ENCODE assay signal across 8 mouse cellular contexts in genomic region chr5:140772158-140772557, GRCm38 (mm10). TPM values are rescaled to one million over a fixed set of nuclear protein-coding genes. Genes with fewer than 3 reads are reported as not detected.
DNase-seq lines count a peak whose midpoint lies in the region; ATAC-seq and TF ChIP-seq lines count a peak whose summit lies in the region.

No protein-coding gene starts in this region.

- ATAC-seq in lung, embryonic 14.5 days (ENCODE audit: insufficient read depth), result no peak
- no peak for ATAC-seq in embryonic facial prominence, embryonic 14.5 days (ENCODE audit: low read depth)
- ATAC-seq in intestine, embryonic 14.5 days (replicated peaks; ENCODE audit: low FRiP score, low TSS enrichment, low read depth), result no peak
- no peak for ATAC-seq in midbrain, postnatal 0 days (ENCODE audit: low FRiP score)

- no peak overlapping the region; the same call in 1 of the 2 replicates for H3K9ac ChIP-seq in lung, embryonic 14.5 days
- 0 out of 2 replicates have a peak overlapping the region, but pooled peaks have one; percentile 3 for H3K9ac ChIP-seq in embryonic facial prominence, embryonic 14.5 days (ENCODE audit: low read depth, low read length)
- H3K9ac ChIP-seq in intestine, embryonic 14.5 days (ENCODE audit: low read length), result 0 out of 2 replicates have a peak overlapping the region, but pooled peaks have one; percentile 13
- no peak overlapping the region for H3K9ac ChIP-seq in midbrain, postnatal 0 days (replicated peaks; ENCODE audit: low read length, poor library complexity, severe bottlenecking)

- H3K4me2 ChIP-seq in lung, embryonic 14.5 days, result peak overlapping the region; percentile 18; the same call in 1 of the 2 replicates
- H3K4me2 ChIP-seq in embryonic facial prominence, embryonic 14.5 days (ENCODE audit: low read depth, low read length), result 0 out of 2 replicates have a peak overlapping the region, but pooled peaks have one; percentile 3
- 0 out of 2 replicates have a peak overlapping the region, but pooled peaks have one; percentile 16 for H3K4me2 ChIP-seq in intestine, embryonic 14.5 days (ENCODE audit: low read length)
- H3K4me2 ChIP-seq in midbrain, postnatal 0 days (ENCODE audit: low read depth, low read length, poor library complexity, severe bottlenecking), result no peak overlapping the region

- no peaks in the 10 kb centered on the region for H3K9me3 ChIP-seq in lung, embryonic 14.5 days (ENCODE audit: low read depth, low read length)
- no peaks in the 10 kb centered on the region for H3K9me3 ChIP-seq in embryonic facial prominence, embryonic 14.5 days (ENCODE audit: control insufficient read depth, low read length)
- H3K9me3 ChIP-seq in intestine, embryonic 14.5 days (ENCODE audit: control insufficient read depth, low read length), result no peaks in the 10 kb centered on the region
- H3K9me3 ChIP-seq in midbrain, postnatal 0 days (ENCODE audit: low read length), result no peaks in the 10 kb centered on the region

- no peak overlapping the region for H3K4me3 ChIP-seq in lung, embryonic 14.5 days (ENCODE audit: low read depth, low read length)
- no peak overlapping the region for H3K4me3 ChIP-seq in embryonic facial prominence, embryonic 14.5 days (ENCODE audit: low read depth, low read length)
- no peak overlapping the region for H3K4me3 ChIP-seq in intestine, embryonic 14.5 days (ENCODE audit: low read depth, low read length)
- no peak overlapping the region for H3K4me3 ChIP-seq in midbrain, postnatal 0 days (ENCODE audit: low read depth, low read length)

- WGBS in lung, embryonic 14.5 days, result 41% methylated on average over 7 of the region's 7 CpGs
- 52% methylated on average over 7 of the region's 7 CpGs for WGBS in embryonic facial prominence, embryonic 14.5 days
- 54% methylated on average over 7 of the region's 7 CpGs for WGBS in intestine, embryonic 14.5 days
- 67% methylated on average over 7 of the region's 7 CpGs for WGBS in midbrain, postnatal 0 days

- peaks cover 26% of the 10 kb centered on the region for H3K4me1 ChIP-seq in lung, embryonic 14.5 days (ENCODE audit: insufficient read depth)
- H3K4me1 ChIP-seq in embryonic facial prominence, embryonic 14.5 days (ENCODE audit: control insufficient read depth, insufficient read depth, low read length), result peaks cover 22% of the 10 kb centered on the region
- H3K4me1 ChIP-seq in intestine, embryonic 14.5 days (replicated peaks; ENCODE audit: control insufficient read depth, insufficient read depth, low read length), result peaks cover 37% of the 10 kb centered on the region
- H3K4me1 ChIP-seq in midbrain, postnatal 0 days (ENCODE audit: insufficient read depth, low read length), result peaks cover 11% of the 10 kb centered on the region; the same call in 1 of the 2 replicates

- no peak for TF ChIP-seq CTCF in lung, embryonic 14.5 days (IDR thresholded peaks at IDR 0.05; ENCODE audit: low read depth)
- TF ChIP-seq CTCF in midbrain, postnatal 0 days (IDR thresholded peaks at IDR 0.05), result no peak

- H3K36me3 ChIP-seq in lung, embryonic 14.5 days (ENCODE audit: insufficient read depth), result 0 out of 2 replicates have a peak, but pooled peaks cover 15% of the 10 kb centered on the region
- no peaks in the 10 kb centered on the region for H3K36me3 ChIP-seq in embryonic facial prominence, embryonic 14.5 days (ENCODE audit: control insufficient read depth, insufficient read depth, low read length)
- H3K36me3 ChIP-seq in intestine, embryonic 14.5 days (ENCODE audit: control insufficient read depth, insufficient read depth, low read length), result peaks cover 6% of the 10 kb centered on the region; the same call in 1 of the 2 replicates
- H3K36me3 ChIP-seq in midbrain, postnatal 0 days (ENCODE audit: insufficient read depth, low read length), result peaks cover 5% of the 10 kb centered on the region; the same call in 1 of the 2 replicates

- H3K27me3 ChIP-seq in lung, embryonic 14.5 days (ENCODE audit: insufficient read depth, low read length), result no peaks in the 10 kb centered on the region
- no peaks in the 10 kb centered on the region for H3K27me3 ChIP-seq in embryonic facial prominence, embryonic 14.5 days (replicated peaks; ENCODE audit: control insufficient read depth, insufficient read depth, low read length)
- no peaks in the 10 kb centered on the region for H3K27me3 ChIP-seq in intestine, embryonic 14.5 days (replicated peaks; ENCODE audit: control insufficient read depth, insufficient read depth, low read length)
- no peaks in the 10 kb centered on the region for H3K27me3 ChIP-seq in midbrain, postnatal 0 days (ENCODE audit: insufficient read depth, low read length)

- DNase-seq in lung, embryonic 14.5 days, result no peak
- DNase-seq in lung, postnatal 14 days, result no peak
- DNase-seq in embryonic facial prominence, embryonic 14.5 days (ENCODE audit: low spot score), result no peak
- no peak for DNase-seq in intestine, embryonic 14.5 days (ENCODE audit: low spot score)
- DNase-seq in midbrain, postnatal 0 days (ENCODE audit: low spot score), result no peak
- DNase-seq in urinary bladder, postnatal 36 days (ENCODE audit: low spot score in 2 of 2), result no peak
- DNase-seq in adrenal gland, postnatal 10 days, result no peak
- DNase-seq in kidney, adult 9 months, result no peak

- H3K27ac ChIP-seq in lung, embryonic 14.5 days (ENCODE audit: low read depth), result peak overlapping the region; percentile 83
- peak overlapping the region; percentile 72 for H3K27ac ChIP-seq in embryonic facial prominence, embryonic 14.5 days (replicated peaks; ENCODE audit: low read depth, low read length)
- H3K27ac ChIP-seq in intestine, embryonic 14.5 days (ENCODE audit: low read depth), result peak overlapping the region; percentile 83
- peak overlapping the region; percentile 62; the same call in 1 of the 2 replicates for H3K27ac ChIP-seq in midbrain, postnatal 0 days (ENCODE audit: low read depth, low read length)

RNA-seq across cellular contexts. Expression of gene Amz1, which starts 48.2 kb away (rescaled TPM):
- polyA plus RNA-seq in lung, embryonic 14.5 days (2014; fragmentation: Nextera tagmentation; extraction: Ambion mirVana), result 0.99 and 1.1 TPM in 2 replicates
- 0.54 and 0.87 TPM in 2 replicates for polyA plus RNA-seq in embryonic facial prominence, embryonic 14.5 days (2014; fragmentation: Nextera tagmentation; extraction: Ambion mirVana)
- 1.2 and 1.3 TPM in 2 replicates for polyA plus RNA-seq in intestine, embryonic 14.5 days (2014; fragmentation: Nextera tagmentation; extraction: Ambion mirVana)
- 14.4 and 14.9 TPM in 2 replicates for total RNA-seq in midbrain, postnatal 0 days (2014; rRNA removed)
- polyA plus RNA-seq in midbrain, postnatal 0 days (2015; fragmentation: Nextera tagmentation; extraction: Ambion mirVana), result 15.6 and 15.9 TPM in 2 replicates
- total RNA-seq in adrenal gland, postnatal 10 days (2021), result 1 to 10 TPM in 1 of 2 experiments, under 1 TPM in 1; 0.54 to 1.5 TPM

RNA-seq across cellular contexts. Expression of gene Gna12, which starts 58.1 kb away (rescaled TPM):
- 63.0 and 77.1 TPM in 2 replicates for polyA plus RNA-seq in lung, embryonic 14.5 days (2014; fragmentation: Nextera tagmentation; extraction: Ambion mirVana)
- 23.4 and 28.9 TPM in 2 replicates for polyA plus RNA-seq in embryonic facial prominence, embryonic 14.5 days (2014; fragmentation: Nextera tagmentation; extraction: Ambion mirVana)
- 15.7 and 17.7 TPM in 2 replicates for polyA plus RNA-seq in intestine, embryonic 14.5 days (2014; fragmentation: Nextera tagmentation; extraction: Ambion mirVana)
- total RNA-seq in midbrain, postnatal 0 days (2014; rRNA removed), result 115 and 152 TPM in 2 replicates
- 26.5 and 28.0 TPM in 2 replicates for polyA plus RNA-seq in midbrain, postnatal 0 days (2015; fragmentation: Nextera tagmentation; extraction: Ambion mirVana)
- total RNA-seq in adrenal gland, postnatal 10 days (2021), result 100 to 1,000 TPM; 113 to 121 TPM

Comparison
In these comparisons a context has a peak if more than half of its experiments do, and no peak if none do; other contexts are left out.
1. H3K9ac ChIP-seq: peak in embryonic facial prominence, embryonic 14.5 days (single experiment) and intestine, embryonic 14.5 days (single experiment); none in lung, embryonic 14.5 days (single experiment) and midbrain, postnatal 0 days (single experiment).
2. Peak in every context shown above with its lines, with median percentiles within 50 percentile points of each other: H3K27ac ChIP-seq.